Mouse (Mus musculus) small intestine, adult 2 months (tissue): Measurements from ENCODE around the gene 4930452B06Rik.

Source experiments
- CTCF ChIP-seq: fragments of 200-500 bp; IDR thresholded peaks from 2 replicates; pipeline ENCODE4 v1.5.1; 2012; ENCODE audit warnings: low read depth, mild to moderate bottlenecking, control low read depth, inconsistent platforms, low read length, moderate library complexity, mixed read lengths; ENCODE audit not compliant: insufficient replicate concordance, insufficient read length; ENCODE audit errors: extremely low read depth
- POLR2A ChIP-seq: fragments of 200-500 bp; IDR thresholded peaks from 2 replicates; pipeline ENCODE4 v1.6.1; 2012; ENCODE audit warnings: low read depth, mild to moderate bottlenecking, control low read depth, inconsistent platforms, low read length, moderate library complexity

DNA sequence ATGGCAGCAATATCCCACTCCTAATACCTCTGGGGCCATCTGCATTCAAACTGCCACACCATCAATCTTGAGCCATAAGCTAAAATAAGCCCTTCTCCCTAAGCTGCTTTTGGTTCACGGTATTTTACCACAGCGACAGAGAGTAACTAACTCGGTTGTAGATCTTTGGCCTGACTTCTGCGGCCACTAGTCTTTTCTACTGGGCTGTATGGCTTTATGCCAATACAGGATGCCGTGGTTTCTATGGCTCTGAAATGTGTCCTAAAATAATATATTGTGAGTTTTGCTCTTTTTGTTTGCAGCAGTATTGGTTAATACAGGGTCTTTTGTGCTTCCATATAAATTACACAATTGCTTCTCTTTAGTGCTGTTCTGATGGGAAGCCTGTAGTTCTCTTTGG, 37.6 kb downstream of the 4930452B06Rik start:
- TF ChIP-seq CTCF (no peak), POLR2A (no peak)
